Mouse (Mus musculus) embryonic fibroblast, embryonic 13.5 days (primary cell): ENCODE data around the gene Map3k20. TPM values are rescaled to one million over a fixed set of nuclear protein-coding genes. Genes with fewer than 3 reads are reported as not detected.

Experiments used
- H3K27ac ChIP-seq: 2 replicates; pipeline ENCODE4 v1.5.1; 2012; ENCODE audit warnings: low read length, control low read depth, inconsistent platforms; ENCODE audit not compliant: insufficient read depth
- H3K4me1 ChIP-seq: 2 replicates; pipeline ENCODE4 v1.6.1; 2011; ENCODE audit warnings: low read length; ENCODE audit not compliant: control insufficient read depth, insufficient read depth
- H3K4me3 ChIP-seq: 2 replicates; pipeline ENCODE4 v1.5.1; 2011; ENCODE audit warnings: mild to moderate bottlenecking, control low read depth, low read length; ENCODE audit not compliant: insufficient read depth
- CTCF ChIP-seq: IDR thresholded peaks from 2 replicates; pipeline ENCODE4 v1.5.1; 2011; ENCODE audit warnings: mild to moderate bottlenecking, control low read depth, low read length, moderate library complexity, borderline replicate concordance; ENCODE audit not compliant: insufficient read depth
- POLR2A ChIP-seq: IDR thresholded peaks from 2 replicates; pipeline ENCODE4 v1.6.1; 2011; ENCODE audit warnings: low read depth, mild to moderate bottlenecking, control low read depth, low read length, moderate library complexity
- polyA plus RNA-seq: library from polyadenylated mRNA; stranded (reverse); fragments of >200 nt; gene quantifications from 2 replicates; pipeline ENCODE4 v1.2.4, GENCODE M21; 2011; ENCODE audit warnings: low read depth; ENCODE audit not compliant: missing spikeins, insufficient read length

Map3k20 gene
- polyA plus RNA-seq, 1 experiment = 103 TPM

- TF ChIP-seq CTCF (no peak), POLR2A (no peak)
- Histone ChIP-seq H3K4me3 (no peak overlapping the region), H3K4me1 (peaks cover 19% of the 10 kb centered on the region), H3K27ac (no peak overlapping the region)
Measured at GRCm38 (mm10) chr2:72313312-72313711, 27.9 kb downstream of the Map3k20 start.

GRCm38 (mm10) chr2:72318421-72318820, 33.0 kb downstream of the Map3k20 start:
- Histone ChIP-seq H3K4me3 (no peak overlapping the region), H3K27ac (peak overlapping the region; percentile 82), H3K4me1 (peaks cover 14% of the 10 kb centered on the region)
- TF ChIP-seq POLR2A = no peak
- TF ChIP-seq CTCF = no peak

- peak overlapping the region; percentile 82 for H3K27ac ChIP-seq
Measured at GRCm38 (mm10) chr2:72319028-72319798, 33.8 kb downstream of the Map3k20 start.

DNA sequence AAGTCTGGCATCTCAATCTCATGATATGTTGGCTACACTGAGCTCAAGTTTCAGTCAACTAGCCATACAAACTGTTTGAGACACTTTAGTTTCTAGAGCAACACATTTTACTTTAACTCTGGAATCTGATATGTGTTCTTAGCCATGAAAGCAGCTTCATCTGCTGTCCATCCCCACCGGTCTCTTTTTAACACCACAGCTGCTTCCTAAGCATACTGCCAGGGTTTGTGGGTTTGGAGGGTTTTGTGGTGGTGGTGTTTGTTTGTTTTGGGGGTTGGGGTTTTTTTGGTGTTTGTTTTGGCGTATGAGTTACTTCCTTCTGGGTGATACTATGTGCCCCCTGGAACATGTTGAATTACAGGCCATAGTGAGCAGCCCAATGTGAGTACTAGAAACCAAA, 35.2 kb downstream of the Map3k20 start:
- Histone ChIP-seq H3K4me3 (no peak overlapping the region), H3K4me1 (peaks cover 14% of the 10 kb centered on the region), H3K27ac (no peak overlapping the region)
- TF ChIP-seq POLR2A = no peak
- TF ChIP-seq CTCF = no peak

More at GRCm38 (mm10) chr2:72319028-72319798, 33.8 kb downstream of the Map3k20 start:
- Histone ChIP-seq H3K4me3 (no peak overlapping the region), H3K4me1 (peaks cover 14% of the 10 kb centered on the region)
- TF ChIP-seq POLR2A (no peak), CTCF (no peak)

GRCm38 (mm10) chr2:72321591-72321990, 36.2 kb downstream of the Map3k20 start:
- H3K4me3 ChIP-seq = no peak overlapping the region
- H3K27ac ChIP-seq = no peak overlapping the region
- peaks cover 14% of the 10 kb centered on the region for H3K4me1 ChIP-seq
- TF ChIP-seq CTCF = no peak

DNA sequence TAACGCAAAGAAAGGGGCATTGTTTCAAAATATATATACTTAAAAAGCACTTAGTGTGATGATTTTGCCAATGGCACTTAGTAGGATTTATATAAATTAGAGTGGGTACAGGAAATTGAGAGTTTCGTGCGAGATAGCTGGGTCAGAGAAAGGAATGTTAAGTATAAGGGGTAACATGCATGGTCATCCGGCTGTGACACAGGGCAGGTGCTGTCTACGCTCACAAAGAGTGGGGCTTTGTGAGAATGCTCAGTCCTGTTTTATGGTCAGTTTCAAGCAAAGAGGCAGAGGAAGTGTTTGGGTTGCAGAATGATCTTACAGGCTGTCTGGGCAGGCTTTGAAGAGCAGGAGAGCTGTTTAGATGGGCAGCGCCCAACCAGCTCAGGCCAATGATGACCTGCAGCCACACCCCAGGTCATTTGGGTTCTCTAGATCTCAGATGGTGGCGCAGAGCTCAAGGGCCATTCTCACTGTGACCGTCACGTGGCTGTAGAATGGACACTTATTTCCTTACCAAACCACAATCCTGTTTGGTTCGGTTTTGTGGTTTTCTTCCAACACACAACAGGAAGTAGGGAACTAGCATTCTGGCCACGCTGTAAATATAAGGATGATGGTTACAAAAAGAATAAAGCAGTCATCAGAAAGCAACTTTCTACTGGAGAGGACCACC, 37.4 kb downstream of the Map3k20 start:
- no peak overlapping the region for H3K27ac ChIP-seq
- H3K4me3 ChIP-seq = no peak overlapping the region
- H3K4me1 ChIP-seq = peaks cover 14% of the 10 kb centered on the region
- no peak for TF ChIP-seq POLR2A
- no peak for TF ChIP-seq CTCF

- H3K4me1 ChIP-seq = peaks cover 7% of the 10 kb centered on the region
- TF ChIP-seq POLR2A = no peak
- TF ChIP-seq CTCF = no peak
- no peak overlapping the region for H3K27ac ChIP-seq
- no peak overlapping the region for H3K4me3 ChIP-seq
Measured at GRCm38 (mm10) chr2:72324436-72324835, 39.0 kb downstream of the Map3k20 start.

DNA sequence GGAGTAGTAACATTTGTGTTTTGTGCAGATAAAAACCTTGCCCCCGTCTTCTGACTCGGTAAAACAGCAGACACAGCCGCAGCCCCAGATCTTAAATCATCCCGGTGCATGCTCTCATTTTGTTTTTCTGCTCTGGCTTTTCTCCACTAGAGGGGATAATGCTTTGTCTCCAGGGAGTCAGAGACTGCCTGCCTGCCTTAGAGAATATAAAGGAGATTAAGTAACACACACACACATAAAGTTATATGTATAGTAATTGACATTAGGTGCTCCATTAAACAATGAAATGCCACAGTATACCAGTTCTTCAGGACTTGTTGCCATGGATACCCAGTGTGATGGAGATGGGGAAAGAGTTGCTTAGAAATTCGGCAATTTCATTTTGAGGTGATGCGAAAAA, 41.1 kb downstream of the Map3k20 start:
- Histone ChIP-seq H3K4me1 (peaks cover 3% of the 10 kb centered on the region; the same call in 1 of the 2 replicates), H3K4me3 (no peak overlapping the region), H3K27ac (no peak overlapping the region)
- TF ChIP-seq POLR2A (no peak), CTCF (no peak)

GRCm38 (mm10) chr2:72328435-72328834, 43.0 kb downstream of the Map3k20 start:
- H3K4me1 ChIP-seq = peaks cover 3% of the 10 kb centered on the region; the same call in 1 of the 2 replicates
- TF ChIP-seq POLR2A = no peak
- TF ChIP-seq CTCF = no peak
- H3K4me3 ChIP-seq = no peak overlapping the region
- H3K27ac ChIP-seq = no peak overlapping the region

GRCm38 (mm10) chr2:72330955-72331481, 45.6 kb downstream of the Map3k20 start:
- TF ChIP-seq CTCF (no peak), POLR2A (no peak)
- Histone ChIP-seq H3K27ac (no peak overlapping the region), H3K4me1 (peaks cover 3% of the 10 kb centered on the region; the same call in 1 of the 2 replicates), H3K4me3 (no peak overlapping the region)
